Mouse (Mus musculus) granulocyte monocyte progenitor cell, adult 5-6 weeks (primary cell): ENCODE measurements at regions not wholly inside any gene's neighbourhood (a gene's known extent, or its start where the extent isn't known, plus 50 kb on each side); places are given as distances from the start of the nearest gene placed in this dataset.
"Not testable (repeated sequence)": the region's sequence is repeated elsewhere in the genome, so short reads cannot be mapped to it uniquely, and the experiment has no call there.

ENCODE experiments used
- ATAC-seq: replicated peaks from 2 replicates; pipeline ENCODE4 v1.8.0; 2016; ENCODE audit warnings: mild to moderate bottlenecking, moderate TSS enrichment, inconsistent platforms; ENCODE audit not compliant: poor library complexity, severe bottlenecking

DNA sequence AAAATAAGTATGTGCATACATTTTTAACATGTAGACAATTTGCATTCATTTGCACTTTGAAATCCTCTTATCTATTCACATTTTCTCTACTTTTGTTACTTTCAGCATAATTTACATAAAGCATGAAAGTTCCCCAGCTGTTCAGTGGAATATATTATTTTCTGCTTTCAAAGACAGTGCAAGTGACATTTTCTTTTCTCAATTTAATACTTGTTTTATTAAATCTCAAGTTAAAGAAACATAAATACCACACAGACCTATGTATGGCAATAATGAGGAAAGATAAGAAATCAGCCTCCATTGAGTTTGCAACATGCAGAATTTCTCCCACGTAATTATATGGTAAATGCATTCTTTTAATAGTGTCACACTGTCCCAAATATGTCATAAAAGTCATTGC lies 1168.1 kb upstream of the Gje1 start:
- ATAC-seq = no peak

DNA sequence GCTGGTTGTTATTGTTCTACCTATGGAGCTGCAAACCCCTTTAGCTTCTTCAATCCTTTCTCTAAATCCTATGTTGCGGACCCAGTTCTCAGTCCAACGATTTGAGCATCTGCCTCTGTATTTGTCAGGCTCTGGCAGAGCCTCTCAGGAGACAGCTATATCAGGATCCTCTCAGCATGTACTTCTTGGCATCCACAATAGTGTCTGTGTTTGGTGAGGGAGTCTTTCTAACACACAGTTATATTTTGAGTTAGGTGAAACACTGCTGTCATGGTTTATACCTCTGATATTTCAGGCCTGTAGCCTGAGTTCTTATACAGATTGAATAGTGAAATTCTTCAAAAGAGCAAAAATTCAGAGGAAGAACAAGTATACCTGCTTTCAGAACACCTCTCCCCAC lies 1150.0 kb upstream of the Gje1 start:
- no peak for ATAC-seq

DNA sequence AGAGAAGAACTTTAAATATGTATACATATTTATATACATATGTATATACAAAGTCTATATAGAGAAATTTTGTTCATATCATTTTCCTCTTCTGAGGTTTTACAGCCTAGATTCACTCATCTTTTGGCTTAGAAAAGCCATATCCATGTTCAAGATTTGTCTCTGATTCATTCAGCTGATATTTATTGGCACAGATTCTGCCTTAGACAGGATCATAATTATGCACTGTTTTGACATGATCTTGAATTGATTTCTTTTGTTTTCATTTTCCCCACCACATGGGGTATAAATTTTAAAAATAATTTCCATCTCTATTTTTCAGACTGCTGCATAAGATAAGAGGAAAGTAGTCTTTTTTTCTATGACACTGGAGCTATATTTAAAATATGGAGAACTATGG lies 1148.9 kb upstream of the Gje1 start:
- ATAC-seq = no peak

DNA sequence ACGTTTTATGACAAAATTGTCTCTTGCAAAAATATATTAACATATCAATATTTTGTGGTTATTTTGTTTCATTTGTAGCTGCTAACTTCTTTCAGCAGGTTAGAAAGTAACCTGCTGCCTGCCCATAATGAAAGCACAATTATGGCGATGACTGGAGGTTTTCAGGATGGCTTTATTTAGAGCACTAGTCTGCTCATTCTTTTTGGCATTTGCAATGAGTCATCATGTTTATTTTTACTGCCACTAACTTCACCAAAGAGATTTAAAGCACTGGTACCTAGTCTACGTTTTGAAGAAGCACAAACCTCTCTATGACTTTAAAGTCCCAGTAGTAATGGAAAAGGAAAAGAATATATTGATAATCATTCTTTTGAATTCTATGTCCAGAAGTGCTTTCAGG lies 1123.4 kb upstream of the Gje1 start:
- ATAC-seq = no peak

DNA sequence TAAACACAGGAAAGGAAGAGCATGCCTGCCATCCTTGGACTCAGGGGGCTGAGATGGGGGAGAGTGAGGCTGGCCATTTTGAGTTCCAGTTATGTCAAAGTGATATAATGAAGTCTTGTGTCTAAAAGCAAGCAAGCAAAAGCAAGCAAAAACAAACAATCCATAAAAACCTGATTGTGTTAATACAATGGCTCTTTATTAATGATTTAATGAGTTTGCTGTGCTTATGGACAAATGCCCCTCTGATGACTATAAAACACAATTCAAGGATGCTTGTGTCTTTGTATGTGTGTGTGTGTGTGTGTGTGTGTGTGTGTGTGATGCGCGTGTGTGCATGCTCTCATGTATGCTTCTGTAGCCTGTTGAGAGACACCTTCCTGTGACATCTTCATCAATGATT lies 1114.3 kb upstream of the Gje1 start:
- ATAC-seq = no peak

DNA sequence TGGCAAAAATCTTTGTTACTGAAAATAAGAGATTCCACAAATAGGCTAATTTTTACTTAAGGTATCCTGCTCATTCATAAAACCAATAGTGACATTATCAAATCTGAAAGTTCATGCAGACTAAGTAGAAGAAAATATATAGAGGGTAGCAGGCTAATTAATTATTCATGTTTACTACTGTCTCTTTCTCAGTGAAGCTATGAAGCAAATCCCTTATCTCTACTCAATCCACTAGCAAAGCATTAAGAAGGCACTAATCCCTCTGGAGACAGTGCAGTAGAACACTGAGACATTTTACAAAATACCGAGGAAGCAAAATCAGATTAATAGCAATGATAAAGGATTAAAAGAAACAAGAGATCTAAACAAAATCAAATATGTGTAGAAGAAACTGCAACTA lies 1107.4 kb upstream of the Gje1 start:
- no peak for ATAC-seq

DNA sequence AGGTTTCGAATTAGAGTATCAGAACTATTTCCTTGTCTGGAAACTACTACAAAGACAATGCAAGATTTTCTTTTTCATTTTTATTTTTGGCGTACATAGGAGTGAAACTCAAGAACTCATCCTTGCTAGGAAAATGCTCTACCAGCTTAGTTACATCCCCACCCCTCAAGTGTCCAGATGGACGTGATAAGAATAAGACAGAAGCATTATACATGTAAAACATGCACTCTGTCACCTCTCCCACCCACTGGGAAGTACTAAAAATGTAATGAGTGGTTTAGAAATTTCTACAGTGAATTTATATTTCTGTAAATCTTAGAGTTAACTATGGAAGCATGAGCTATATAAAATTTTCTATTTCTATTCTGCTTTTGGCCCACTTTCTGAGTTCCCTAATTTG lies 1089.3 kb upstream of the Gje1 start:
- ATAC-seq = no peak

DNA sequence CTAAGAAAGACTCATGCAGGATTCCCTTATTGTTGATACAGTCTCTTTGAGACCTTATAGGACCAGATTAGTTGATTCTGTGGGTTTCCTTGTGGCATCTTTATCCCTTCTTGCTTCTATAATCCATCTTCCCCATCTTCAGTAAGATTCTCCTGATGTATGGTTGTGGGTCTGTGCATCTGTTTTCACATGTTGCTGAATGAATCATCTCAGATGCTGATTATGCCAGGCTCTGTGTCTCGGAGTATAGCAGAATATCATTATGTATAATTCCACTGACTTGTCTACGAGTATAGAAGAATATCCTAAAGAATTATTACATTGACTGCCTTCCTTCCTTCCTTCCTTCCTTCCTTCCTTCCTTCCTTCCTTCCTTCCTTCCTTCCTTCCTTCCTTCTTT lies 1087.8 kb upstream of the Gje1 start:
- no peak for ATAC-seq

DNA sequence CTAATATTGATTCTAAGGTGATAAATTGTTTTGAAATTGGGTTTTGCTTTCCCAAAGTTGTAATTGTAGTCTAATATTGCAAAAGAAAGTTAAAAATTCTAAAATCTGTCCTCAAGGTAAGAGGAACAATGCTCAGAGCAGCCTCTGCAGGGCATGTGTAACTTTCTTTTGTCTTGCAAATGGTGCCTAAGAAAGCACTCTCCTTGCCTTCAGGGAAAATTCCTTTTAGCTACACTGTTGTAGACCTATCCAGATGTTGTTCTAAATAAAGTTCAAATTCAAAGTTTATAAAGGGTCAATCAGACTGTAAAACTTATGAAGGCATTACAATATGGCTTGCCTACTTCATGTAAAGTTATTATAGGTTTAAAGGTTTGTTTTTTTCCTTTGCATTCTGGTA lies 1075.2 kb upstream of the Gje1 start:
- ATAC-seq = not testable (repeated sequence)

DNA sequence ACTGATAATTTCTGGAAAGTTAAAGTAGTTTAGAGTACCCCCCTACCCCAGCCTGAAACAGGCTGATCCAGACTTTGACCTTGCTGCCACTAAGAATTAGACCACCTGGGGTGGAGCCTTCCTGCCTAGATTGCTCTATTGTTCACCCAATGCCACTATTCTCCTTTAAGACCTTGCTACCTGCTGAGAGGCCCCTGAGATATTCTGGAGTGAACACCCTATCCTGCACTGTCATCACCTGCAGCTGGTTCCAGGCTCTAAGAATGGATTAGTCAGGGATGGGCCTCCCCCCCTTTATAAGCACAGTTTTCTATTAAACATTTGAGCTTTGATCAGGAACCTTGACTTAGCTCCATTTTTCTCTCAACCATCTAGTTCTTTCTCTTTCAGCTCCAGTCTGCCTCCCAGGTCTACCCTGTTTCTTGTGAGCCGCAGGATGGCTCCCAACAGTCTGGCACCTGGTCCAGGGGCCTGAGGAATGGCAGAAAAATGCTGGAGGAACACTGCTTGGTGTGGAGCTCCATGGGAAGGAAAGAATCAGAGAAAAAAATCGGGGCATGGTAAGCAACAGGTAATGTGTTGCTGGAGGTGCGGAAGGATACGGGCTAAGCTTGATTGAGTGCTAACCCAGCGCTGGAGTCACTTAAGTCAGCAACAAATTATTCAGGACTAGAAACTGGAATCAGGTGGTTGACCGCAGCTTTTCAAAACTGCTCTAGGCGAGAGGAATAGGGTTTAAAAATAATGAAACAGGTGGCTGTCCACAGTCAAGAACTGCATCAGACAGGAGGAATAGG lies 1073.7 kb upstream of the Gje1 start:
- no peak for ATAC-seq

DNA sequence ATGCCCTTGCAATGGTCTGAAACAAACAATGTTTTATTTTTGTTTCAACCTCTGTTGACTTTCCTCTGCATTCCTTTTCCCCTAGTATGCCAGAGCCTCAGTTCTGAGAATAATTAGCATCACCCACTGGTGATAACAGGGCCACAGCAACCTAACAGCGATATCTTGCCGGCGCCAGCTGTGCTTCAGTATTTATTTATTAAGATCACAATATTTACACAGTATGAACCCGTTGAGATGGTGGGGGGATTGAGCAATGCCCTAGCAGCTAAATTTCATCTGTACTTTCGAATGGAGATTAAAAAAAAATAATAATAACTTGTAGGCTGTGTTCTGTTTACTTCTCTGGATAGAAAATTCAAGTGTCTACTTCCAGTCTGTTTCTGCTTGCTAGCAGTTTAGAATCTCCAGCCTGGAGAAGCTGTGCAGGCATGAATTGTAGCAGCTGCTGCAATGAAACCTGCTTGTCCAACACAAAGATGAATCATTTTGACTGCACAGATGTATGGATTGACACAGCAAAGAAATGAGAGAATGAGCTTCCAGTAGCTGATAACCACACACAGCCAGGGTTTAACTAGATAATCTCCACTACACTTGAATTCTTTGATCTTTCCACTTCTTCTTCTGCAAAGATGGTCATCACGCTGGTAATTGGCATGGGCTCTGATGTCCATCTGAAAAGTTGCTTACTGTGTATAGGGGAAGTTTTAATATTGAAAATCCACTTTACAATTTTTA lies 1042.1 kb upstream of the Gje1 start:
- ATAC-seq = no peak

DNA sequence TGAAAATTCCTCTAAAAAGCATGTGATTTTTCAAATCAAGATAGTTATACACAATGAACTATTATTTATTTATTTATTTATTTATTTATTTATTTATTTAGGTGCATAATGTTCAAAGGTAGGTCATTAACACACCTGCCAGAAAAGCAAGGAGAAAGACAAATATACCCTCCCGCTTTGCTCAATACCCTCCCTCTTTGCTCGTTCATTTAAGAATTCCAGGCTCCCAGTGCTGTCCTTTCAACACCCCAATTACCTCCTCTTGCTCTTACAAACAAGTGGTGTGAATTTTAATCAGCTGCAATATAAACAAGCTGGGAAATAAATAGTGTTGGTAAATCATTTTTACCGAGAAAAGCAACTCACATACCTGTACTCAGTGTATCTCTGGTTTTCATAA lies 1041.6 kb upstream of the Gje1 start:
- no peak for ATAC-seq

DNA sequence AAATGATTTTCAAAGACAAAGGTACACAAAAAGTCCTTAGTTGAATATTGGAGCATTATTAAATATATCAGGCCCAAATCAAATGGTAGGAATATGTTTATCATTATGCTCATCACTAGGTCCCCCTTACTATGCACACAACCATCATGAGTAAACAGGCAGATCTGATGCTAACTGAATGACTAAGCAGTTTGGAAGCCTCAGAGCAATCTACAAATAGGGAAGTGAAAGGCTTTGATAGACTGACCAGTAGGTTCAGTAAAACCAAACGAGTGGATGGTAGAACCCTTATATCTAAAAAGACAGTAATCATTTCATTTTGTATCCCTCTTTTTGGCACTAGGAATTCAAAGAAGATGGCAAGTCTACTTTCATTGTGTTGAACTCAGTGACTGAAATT lies 1039.5 kb upstream of the Gje1 start:
- peak; percentile 87 for ATAC-seq

DNA sequence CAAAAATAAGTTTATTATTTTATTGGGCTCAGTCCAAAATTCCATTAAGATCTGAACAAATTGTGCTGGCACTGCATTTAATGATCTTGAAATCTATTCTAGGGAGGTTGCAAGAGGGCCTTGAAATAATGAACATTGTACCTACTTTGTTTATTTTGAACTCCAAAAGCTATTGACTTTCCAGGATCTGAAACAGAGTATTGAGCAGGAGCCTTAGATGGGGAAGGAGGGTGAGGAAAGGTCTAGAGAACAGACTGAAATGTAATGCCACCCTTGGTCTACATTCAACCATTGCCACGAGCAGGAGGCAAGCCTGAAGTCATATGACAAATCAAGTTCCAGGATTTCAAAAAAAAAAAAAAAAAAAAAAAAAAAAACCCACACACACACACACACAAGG lies 1028.9 kb upstream of the Gje1 start:
- ATAC-seq = no peak

DNA sequence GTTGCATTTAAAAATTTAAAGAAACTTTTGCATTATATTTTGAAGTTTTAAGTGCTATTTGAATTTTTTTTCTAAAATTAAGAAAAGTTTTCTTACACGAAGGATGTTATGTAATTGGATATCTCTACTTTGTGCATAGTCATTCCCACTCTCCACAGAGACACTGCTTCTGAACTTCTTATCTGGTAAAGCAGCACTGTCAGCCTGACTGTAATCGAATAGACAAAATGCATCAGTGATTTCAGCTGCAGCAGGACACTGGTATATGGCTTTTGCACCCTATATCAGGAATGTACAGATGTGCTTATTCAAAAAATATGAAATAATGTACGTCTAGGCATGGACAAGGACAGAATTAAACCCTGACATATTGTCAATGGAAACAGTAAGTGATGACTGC lies 1020.6 kb upstream of the Gje1 start:
- ATAC-seq = no peak

DNA sequence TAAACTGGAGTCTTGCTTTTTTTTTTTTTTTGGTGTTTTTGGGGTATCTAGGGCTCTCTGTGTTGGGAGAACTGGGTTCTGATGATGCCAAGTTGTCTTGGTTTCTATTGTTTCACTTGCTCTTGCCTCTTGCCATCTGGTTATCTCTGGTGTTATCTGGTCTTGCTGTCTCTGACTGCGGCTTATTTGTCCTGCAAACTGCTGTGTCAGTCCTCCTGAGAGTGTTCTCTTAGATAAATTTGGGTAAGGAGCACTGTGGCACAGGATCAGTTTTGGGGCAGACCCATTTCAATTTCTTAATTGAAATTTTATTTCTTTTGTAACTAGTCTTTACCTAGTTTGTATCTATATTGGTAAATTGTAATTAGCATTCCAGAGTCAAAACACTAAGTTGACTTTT lies 1013.3 kb upstream of the Gje1 start:
- no peak for ATAC-seq

DNA sequence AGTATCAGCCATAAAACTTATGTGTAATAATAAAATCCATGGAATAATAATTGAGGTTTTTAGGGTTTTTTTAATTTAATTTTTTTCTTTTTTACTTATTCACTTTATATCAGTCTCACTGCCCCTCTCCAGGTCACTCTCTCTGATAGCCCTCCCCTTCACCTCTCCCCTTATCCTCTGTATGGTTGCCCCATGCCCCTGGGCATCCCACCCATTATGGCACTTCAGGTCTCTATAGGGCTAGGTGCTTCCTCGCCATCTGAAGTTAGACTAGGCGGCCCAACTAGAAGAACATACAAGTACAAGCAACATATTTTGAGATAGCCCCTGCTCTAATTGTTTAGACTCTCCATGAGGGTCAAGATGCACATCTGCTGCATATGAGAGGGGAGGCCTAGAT lies 979.9 kb upstream of the Gje1 start:
- ATAC-seq = no peak

DNA sequence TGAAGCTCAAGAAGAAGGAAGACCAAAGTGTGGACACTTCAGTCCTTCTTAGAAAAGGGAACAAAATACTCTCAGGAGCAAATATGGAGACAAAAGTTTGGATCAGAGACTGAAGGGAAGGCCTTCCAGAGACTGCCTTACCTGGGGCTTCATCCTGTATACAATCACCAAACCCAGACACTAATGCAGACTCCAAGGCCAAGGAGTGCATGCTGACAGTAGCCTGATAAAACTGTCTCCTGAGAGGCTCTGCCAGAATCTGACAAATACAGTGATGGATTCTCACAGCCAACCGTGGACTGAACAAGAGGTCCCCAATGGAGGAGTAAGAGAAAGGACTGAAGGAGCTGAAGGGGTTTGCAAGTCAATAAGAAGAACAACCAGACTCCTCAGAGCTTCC lies 979.0 kb upstream of the Gje1 start:
- no peak for ATAC-seq

DNA sequence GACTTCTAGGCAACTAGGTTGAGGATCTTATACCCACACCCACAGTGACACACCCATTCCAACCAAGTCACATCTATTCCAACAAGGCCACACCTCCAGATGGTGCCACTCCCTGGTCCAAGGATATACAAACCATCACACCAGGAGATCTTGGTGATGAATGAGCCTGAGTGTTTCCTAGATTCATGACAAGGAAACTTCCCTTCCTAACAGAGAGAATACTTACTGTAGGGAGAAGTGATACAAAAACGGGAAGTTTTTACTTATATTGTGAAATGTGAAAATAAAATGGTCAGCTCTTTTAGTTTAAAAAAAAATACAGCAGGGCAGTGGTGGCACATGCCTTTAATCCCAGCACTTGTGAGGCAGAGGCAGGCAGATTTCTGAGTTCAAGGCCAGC lies 953.6 kb upstream of the Gje1 start:
- peak; percentile 75 for ATAC-seq
